Mouse (Mus musculus): ENCODE results near the gene Sfmbt1.
A peak's percentile ranks its signal among the peaks of the same experiment; 100 is the strongest.
"Not testable (repeated sequence)": the region's sequence is repeated elsewhere in the genome, so short reads cannot be mapped to it uniquely, and the experiment has no call there.

Gene Sfmbt1

GRCm38 (mm10) chr14:30716953-30717285 is 2.3 kb downstream of the Sfmbt1 start:
- DNase-seq (ENCODE audit: low read depth): peak; percentile 69

- not testable (repeated sequence) for DNase-seq (ENCODE audit: low read depth)
These were observed 4.0 kb downstream of the Sfmbt1 start for GRCm38 (mm10) chr14:30718696-30719095.

GRCm38 (mm10) chr14:30719514-30719913 is 4.9 kb downstream of the Sfmbt1 start:
- DNase-seq (ENCODE audit: low read depth): no peak

GRCm38 (mm10) chr14:30721850-30722249 is 7.2 kb downstream of the Sfmbt1 start:
- DNase-seq (ENCODE audit: low read depth): no peak

- no peak for DNase-seq (ENCODE audit: low read depth)
These were observed 7.8 kb downstream of the Sfmbt1 start for GRCm38 (mm10) chr14:30722406-30722805.

GRCm38 (mm10) chr14:30731896-30732295 is 17.2 kb downstream of the Sfmbt1 start:
- no peak for DNase-seq (ENCODE audit: low read depth)

GRCm38 (mm10) chr14:30734665-30735064 is 20.0 kb downstream of the Sfmbt1 start:
- no peak for DNase-seq (ENCODE audit: low read depth)

GRCm38 (mm10) chr14:30735810-30736209 is 21.2 kb downstream of the Sfmbt1 start:
- no peak for DNase-seq (ENCODE audit: low read depth)

- peak; percentile 34 for DNase-seq (ENCODE audit: low read depth)
These were observed 21.8 kb downstream of the Sfmbt1 start for GRCm38 (mm10) chr14:30736413-30736812.

- DNase-seq (ENCODE audit: low read depth): no peak
These were observed 29.2 kb downstream of the Sfmbt1 start for GRCm38 (mm10) chr14:30743891-30744290.

- no peak for DNase-seq (ENCODE audit: low read depth)
These were observed 31.5 kb downstream of the Sfmbt1 start for GRCm38 (mm10) chr14:30746160-30746559.

- no peak for DNase-seq (ENCODE audit: low read depth)
These were observed 42.6 kb downstream of the Sfmbt1 start for GRCm38 (mm10) chr14:30757239-30757638.

GRCm38 (mm10) chr14:30761211-30761610 is 46.6 kb downstream of the Sfmbt1 start:
- DNase-seq (ENCODE audit: low read depth): peak; percentile 65

GRCm38 (mm10) chr14:30762131-30762903 is 47.7 kb downstream of the Sfmbt1 start:
- DNase-seq (ENCODE audit: low read depth): no peak

GRCm38 (mm10) chr14:30762904-30763568 is 48.4 kb downstream of the Sfmbt1 start:
- no peak for DNase-seq (ENCODE audit: low read depth)

- no peak for DNase-seq (ENCODE audit: low read depth)
These were observed 70.0 kb downstream of the Sfmbt1 start for GRCm38 (mm10) chr14:30784614-30785013.

GRCm38 (mm10) chr14:30789471-30789870 is 74.8 kb downstream of the Sfmbt1 start:
- DNase-seq (ENCODE audit: low read depth): peak; percentile 68

GRCm38 (mm10) chr14:30792871-30793270 is 78.2 kb downstream of the Sfmbt1 start:
- DNase-seq (ENCODE audit: low read depth): no peak

GRCm38 (mm10) chr14:30801756-30802155 is 87.1 kb downstream of the Sfmbt1 start:
- DNase-seq (ENCODE audit: low read depth): no peak

GRCm38 (mm10) chr14:30821136-30821535 is 106.5 kb downstream of the Sfmbt1 start:
- no peak for DNase-seq (ENCODE audit: low read depth)

GRCm38 (mm10) chr14:30824456-30824995 is 109.9 kb downstream of the Sfmbt1 start:
- no peak for DNase-seq (ENCODE audit: low read depth)

- DNase-seq (ENCODE audit: low read depth): no peak
These were observed 110.4 kb downstream of the Sfmbt1 start for GRCm38 (mm10) chr14:30825021-30825475.

- DNase-seq (ENCODE audit: low read depth): peak; percentile 63
These were observed 111.0 kb downstream of the Sfmbt1 start, which contains the start of gene Tmem110 for GRCm38 (mm10) chr14:30825476-30826131. Tmem110 (plus strand) TSS chr14:30825590.
